Mouse (Mus musculus): ENCODE measurements at regions not wholly inside any gene's neighbourhood (a gene's known extent, or its start where the extent isn't known, plus 50 kb on each side); places are given as distances from the start of the nearest gene placed in this dataset.

DNA sequence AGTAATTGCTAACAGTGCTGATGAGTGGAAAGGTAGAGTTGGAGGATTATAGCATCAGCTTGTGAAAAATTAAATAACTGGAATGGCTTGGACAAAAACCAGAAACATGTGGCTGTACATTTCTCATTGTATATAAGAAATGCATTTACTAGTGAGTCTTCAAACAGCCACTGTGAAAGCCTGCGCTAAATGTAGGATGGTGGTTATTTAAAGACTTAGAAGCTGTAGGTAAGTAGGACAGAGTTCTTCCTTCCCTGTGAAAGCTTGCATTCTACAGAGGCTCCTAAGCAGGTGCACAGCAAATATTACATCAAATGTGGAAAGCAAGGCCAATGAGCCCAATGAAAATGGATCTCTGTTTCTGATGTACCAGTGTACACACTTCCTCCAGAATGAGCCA is 2999.5 kb upstream of the Gm6569 start:
- H3K4me3 ChIP-seq (replicated peaks), result no peak overlapping the region
- no peak overlapping the region for H3K9ac ChIP-seq
- H3K4me2 ChIP-seq, result no peak overlapping the region
- no peaks in the 10 kb centered on the region for H3K27me3 ChIP-seq
- no peaks in the 10 kb centered on the region for H3K9me3 ChIP-seq
- ATAC-seq (ENCODE audit: low FRiP score), result no peak
- 97% methylated on average over 1 of the region's 1 CpGs for WGBS
- H3K36me3 ChIP-seq (replicated peaks), result no peaks in the 10 kb centered on the region
- no peak overlapping the region for H3K27ac ChIP-seq
- H3K4me1 ChIP-seq, result no peaks in the 10 kb centered on the region

DNA sequence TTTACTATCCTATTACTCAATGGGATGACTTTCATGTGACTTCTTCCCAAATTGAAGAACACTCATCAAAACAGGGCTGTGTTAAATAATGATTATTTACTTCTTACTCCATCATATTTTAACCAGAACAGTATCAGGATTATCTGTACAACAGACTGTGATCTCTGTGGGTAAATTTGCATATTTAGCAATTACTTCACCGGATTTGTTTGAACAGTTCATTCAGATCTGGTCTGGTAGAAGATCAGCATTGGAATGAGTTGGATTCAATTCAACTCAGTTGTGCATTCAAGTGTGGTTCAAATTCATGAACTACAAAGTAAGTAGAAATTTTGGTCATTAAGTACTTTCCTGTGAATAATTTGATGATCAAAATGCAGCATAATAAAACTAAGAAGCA is 2991.8 kb upstream of the Gm6569 start:
- Histone ChIP-seq H3K9me3 (no peaks in the 10 kb centered on the region), H3K9ac (no peak overlapping the region), H3K4me1 (no peaks in the 10 kb centered on the region), H3K27ac (no peak overlapping the region), H3K4me3 (replicated peaks) (no peak overlapping the region), H3K4me2 (no peak overlapping the region), H3K36me3 (replicated peaks) (no peaks in the 10 kb centered on the region), H3K27me3 (no peaks in the 10 kb centered on the region)
- 52% methylated on average over 1 of the region's 1 CpGs for WGBS
- no peak for ATAC-seq (ENCODE audit: low FRiP score)

DNA sequence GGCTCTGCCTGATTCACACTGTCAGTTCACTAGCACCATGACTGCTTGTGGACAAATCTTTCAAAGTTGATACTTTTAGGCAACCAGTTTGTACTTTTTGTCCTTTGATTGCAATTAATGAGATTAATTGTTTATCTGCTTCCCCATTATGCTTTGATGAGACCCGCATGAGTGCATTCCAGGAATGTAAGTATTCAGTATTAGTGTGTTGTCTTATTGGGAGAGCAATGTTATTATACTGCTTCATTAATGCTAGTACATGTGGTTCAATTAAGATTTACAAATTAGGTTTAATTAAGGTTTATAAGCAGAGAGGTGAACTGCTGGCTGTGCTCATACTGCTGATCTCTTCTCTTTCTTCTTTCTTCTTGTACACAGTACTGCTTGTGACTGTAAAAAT is 2984.7 kb upstream of the Gm6569 start:
- Histone ChIP-seq H3K4me1 (no peaks in the 10 kb centered on the region), H3K27ac (no peak overlapping the region), H3K4me3 (replicated peaks) (no peak overlapping the region), H3K27me3 (no peaks in the 10 kb centered on the region), H3K36me3 (replicated peaks) (no peaks in the 10 kb centered on the region), H3K9ac (no peak overlapping the region), H3K4me2 (no peak overlapping the region), H3K9me3 (no peaks in the 10 kb centered on the region)
- 76% methylated on average over 1 of the region's 1 CpGs for WGBS
- peak; percentile 51; the same call in 1 of the 2 replicates for ATAC-seq (ENCODE audit: low FRiP score)

DNA sequence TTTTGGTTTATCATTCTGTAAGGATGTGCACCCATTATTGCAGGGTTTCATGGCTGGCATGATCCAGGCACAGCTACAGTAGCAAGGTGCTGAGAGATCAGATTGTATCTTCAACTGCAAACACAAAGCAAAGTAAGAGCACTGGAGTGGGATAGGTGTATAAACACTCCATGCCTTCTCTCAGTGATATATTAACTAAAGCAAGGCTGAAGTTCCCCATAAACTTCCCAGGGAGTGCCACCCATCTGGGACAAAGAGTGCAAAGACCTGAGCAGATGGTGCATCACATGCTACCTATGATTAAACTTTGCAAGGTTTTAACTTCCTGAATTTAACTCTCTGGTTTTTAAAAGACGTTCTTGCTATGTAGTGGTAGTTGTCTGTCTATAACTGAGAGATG is 2983.9 kb upstream of the Gm6569 start:
- H3K4me3 ChIP-seq (replicated peaks), result no peak overlapping the region
- H3K9ac ChIP-seq, result no peak overlapping the region
- no peak overlapping the region for H3K4me2 ChIP-seq
- no peaks in the 10 kb centered on the region for H3K9me3 ChIP-seq
- no peaks in the 10 kb centered on the region for H3K27me3 ChIP-seq
- 88% methylated on average over 1 of the region's 1 CpGs for WGBS
- H3K4me1 ChIP-seq, result no peaks in the 10 kb centered on the region
- H3K36me3 ChIP-seq (replicated peaks), result no peaks in the 10 kb centered on the region
- no peak overlapping the region for H3K27ac ChIP-seq
- ATAC-seq (ENCODE audit: low FRiP score), result no peak
